Mouse (Mus musculus) left cerebral cortex, postnatal 10 days (tissue): ENCODE results near the gene Gclc. TPM values are rescaled to one million over a fixed set of nuclear protein-coding genes. Genes with fewer than 3 reads are reported as not detected.

Experiments used
- DNase-seq, 2 experiments: peaks; one replicate each; pipeline ENCODE4 v3.0.0; 2021 to 2022; ENCODE audit warnings: low spot score in 2 of 2, mixed read lengths in 1 of 2; ENCODE audit errors: extremely low spot score in 1 of 2
- intact Hi-C: fragments of 180-260 bp; cut with DNase I; formaldehyde crosslinking; loops from one replicate; pipeline ENCODE4 v1.15.1; 2025
- total RNA-seq, 2 experiments: library from RNA; stranded (reverse); gene quantifications; 2 replicates each; pipeline ENCODE4 v1.2.3; 2021

Gene Gclc
- total RNA-seq, 2 experiments from 2014 or later = 32.1 to 32.7 TPM

GRCm38 (mm10) chr9:77820836-77821235 is 66.5 kb downstream of the Gclc start:
- peak in 1 of 2 experiments; percentile 25 for DNase-seq

DNA sequence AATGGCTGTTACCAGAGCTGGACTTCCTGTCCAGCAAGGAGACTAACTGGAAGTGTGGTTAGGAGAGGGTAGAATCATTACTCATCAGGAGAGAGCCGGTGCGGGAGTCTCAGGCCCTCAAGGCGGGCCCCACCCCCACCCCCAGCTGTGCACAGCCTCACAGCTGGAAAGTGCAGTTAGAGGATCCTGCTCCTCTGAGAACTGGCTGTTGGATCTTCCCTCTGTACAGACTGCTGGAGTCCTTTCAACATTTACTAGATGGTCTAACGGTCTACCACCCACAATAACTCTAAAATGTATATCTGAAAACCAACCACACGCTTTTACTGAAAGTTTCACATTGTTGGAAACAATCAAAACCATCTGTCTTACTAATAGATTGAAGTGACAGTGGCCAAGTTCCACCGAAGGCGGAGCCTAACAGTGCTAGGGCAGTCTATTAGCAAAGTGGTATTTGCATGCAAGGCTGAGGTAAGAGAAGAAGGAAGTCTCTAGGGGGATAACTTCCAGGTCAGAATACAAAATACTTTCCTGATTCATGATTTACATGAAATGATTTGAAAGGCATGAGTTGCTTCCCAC is 71.1 kb downstream of the Gclc start:
- intact Hi-C loops = no loop called here
- DNase-seq = peak in 1 of 2 experiments; percentile 46

More at GRCm38 (mm10) chr9:77820836-77821235, 66.5 kb downstream of the Gclc start:
- intact Hi-C loops = no loop called here

DNA sequence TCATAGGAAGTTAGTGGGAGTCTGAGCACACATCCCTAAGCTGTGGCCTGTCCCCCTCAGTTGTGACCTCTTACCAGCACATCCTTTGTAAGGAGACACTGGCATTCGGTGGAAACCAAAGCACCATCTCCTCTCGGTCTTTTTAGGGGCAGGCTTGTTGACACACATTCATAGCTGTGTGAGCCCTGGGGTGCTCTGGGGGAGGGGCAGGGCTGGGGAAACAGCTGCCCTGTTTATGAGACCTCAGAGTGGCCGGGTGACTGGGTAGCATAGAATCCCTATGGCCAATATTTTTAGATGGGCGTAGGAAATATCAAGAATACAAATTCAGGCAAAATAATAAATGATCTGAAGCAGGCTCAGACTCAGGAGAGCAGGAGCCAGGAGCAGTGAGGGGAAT is 71.9 kb downstream of the Gclc start:
- intact Hi-C loops = no loop called here

GRCm38 (mm10) chr9:77828531-77828965 is 74.2 kb downstream of the Gclc start:
- intact Hi-C loops = no loop called here
- DNase-seq = no peak

More for the DNA sequence above, 71.9 kb downstream of the Gclc start:
- DNase-seq = peak in 1 of 2 experiments; percentile 32

DNA sequence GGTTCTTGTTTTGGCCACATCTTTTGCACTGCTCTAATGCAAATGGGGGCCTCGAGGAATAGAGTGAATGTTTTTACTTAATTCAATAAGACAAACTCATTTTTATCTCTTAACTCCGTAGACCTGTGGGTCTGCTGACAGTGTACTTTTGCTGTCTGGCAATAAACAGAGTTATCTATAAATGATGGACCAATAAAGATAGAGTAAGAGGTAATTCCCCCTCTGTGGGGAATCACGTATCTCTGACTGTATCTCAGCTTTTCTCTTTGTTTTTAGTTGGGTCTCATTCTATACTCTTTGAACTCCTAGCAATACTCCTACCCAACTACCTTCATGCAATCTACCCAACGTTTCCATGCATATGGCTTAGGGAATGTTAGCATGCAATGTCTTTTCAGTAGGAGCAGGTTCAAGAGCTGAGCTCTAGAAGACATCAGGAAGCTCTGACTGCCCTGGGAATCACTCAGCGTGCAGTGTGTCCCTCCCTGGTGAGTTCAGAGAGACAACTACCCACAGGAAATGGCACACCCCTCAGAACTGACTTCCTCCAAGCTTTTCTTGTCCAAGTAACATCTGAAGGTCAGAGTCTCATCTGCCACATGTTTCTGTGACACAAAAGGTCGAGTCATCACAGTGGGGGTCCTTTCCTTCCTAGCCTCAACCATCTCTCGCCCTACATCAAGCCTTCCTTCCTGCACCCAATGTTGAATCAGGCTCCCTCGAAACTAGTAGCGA is 80.1 kb downstream of the Gclc start:
- peak in 1 of 2 experiments; percentile 48 for DNase-seq
- intact Hi-C loops = no loop called here

DNA sequence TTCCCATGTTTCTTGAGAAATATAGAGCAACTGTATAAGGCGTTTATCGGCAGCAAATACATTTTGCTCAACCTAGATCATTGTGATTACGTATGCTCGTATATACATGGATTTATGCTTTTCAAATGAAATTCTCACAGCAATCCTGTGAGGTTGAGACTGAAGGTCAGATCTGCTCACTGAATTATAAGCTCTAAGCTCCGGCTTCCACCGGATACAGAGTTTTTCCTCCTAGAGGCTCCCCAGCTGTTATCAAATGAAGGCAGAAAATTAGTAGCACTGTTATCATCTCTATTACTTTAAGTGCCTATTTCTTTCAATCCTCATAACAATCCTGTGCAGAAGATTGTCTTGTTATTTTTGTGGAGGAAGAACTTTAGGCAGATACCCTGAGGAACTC is 80.8 kb downstream of the Gclc start:
- intact Hi-C loops = no loop called here
- DNase-seq = no peak

DNA sequence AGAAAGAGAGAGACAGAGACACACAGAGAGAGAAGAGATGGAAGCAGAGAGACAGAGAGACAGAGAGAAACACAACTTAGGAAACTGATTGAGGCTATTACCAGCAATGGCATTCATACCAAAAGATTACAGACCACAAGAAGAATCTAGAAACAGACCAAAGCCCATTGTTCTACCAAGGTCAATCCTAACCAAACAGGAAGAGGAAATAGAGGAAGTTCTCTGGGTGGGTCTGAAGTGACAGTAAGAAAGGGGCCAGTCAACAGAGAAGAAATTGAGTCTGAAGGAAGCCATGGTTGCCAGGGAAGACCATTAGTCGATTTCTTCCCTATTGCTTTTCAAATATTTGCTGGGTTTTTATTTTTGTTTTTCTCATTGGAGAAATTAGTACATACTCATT is 81.4 kb downstream of the Gclc start:
- no peak for DNase-seq
- intact Hi-C loops = no loop called here

DNA sequence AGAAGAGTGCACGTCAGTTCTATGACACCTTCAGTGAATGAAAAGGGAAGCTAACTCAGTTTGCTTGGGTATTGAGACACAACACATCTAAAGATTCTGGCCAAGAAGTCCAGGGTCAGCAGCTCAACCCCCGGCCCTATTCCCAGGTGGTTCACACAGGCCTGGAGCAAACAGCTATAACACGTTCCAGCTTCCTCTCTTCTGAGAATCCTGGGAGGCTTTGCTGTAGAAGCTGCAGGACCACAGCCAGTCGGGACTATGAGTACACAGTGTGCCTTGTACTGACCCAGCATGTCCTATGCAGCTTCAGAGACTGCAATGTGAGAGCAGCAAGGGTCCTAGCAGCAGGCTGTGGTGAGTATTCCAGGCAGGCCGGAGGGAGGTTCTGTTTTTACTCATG is 84.3 kb downstream of the Gclc start:
- intact Hi-C loops = no loop called here
- DNase-seq = no peak

Other genes with a start within 250 kb of the Gclc start
- 1 to 10 TPM; 5.4 to 6.0 TPM for gene Lrrc1, start 209.7 kb upstream of the Gclc start, total RNA-seq
- under 1 TPM; 0.06 to 0.11 TPM for gene Klhl31, start 118.0 kb upstream of the Gclc start, total RNA-seq
- 10 to 100 TPM; 79.5 to 82.7 TPM for gene Elovl5, start 162.8 kb downstream of the Gclc start, total RNA-seq